Mouse (Mus musculus) kidney, embryonic 14.5 days (tissue): ENCODE data around the gene Tex33. TPM values are rescaled to one million over a fixed set of nuclear protein-coding genes. Genes with fewer than 3 reads are reported as not detected.

Experiments
- ATAC-seq: fragments of 200-750 bp; cut with Nextera tagmentation; 2 replicates; pipeline ENCODE4 v1.8.0; 2017; ENCODE audit warnings: moderate number of reproducible peaks, mild to moderate bottlenecking, moderate TSS enrichment, moderate library complexity; ENCODE audit not compliant: low FRiP score, low TSS enrichment
- H3K27ac ChIP-seq: fragments of 300-500 bp; sonication (generic); 2 replicates; pipeline ENCODE4 v1.5.1; 2014; ENCODE audit warnings: low read depth, mild to moderate bottlenecking, low read length, moderate library complexity, mixed read lengths
- H3K27me3 ChIP-seq: fragments of 300-500 bp; sonication (generic); 2 replicates; pipeline ENCODE4 v1.6.1; 2014; ENCODE audit warnings: mild to moderate bottlenecking, low read length; ENCODE audit not compliant: control insufficient read depth, insufficient read depth
- H3K36me3 ChIP-seq: fragments of 300-500 bp; sonication (generic); 2 replicates; pipeline ENCODE4 v1.6.1; 2014; ENCODE audit warnings: low read length, mixed read lengths; ENCODE audit not compliant: control insufficient read depth, insufficient read depth
- H3K4me1 ChIP-seq: fragments of 300-500 bp; sonication (generic); 2 replicates; pipeline ENCODE4 v1.6.1; 2014; ENCODE audit warnings: low read length, mixed read lengths; ENCODE audit not compliant: control insufficient read depth, insufficient read depth
- H3K4me2 ChIP-seq: fragments of 300-500 bp; sonication (generic); replicated peaks from 2 replicates; pipeline ENCODE4 v1.6.1; 2014; ENCODE audit warnings: low read depth, mild to moderate bottlenecking, low read length
- H3K4me3 ChIP-seq: fragments of 300-500 bp; sonication (generic); 2 replicates; pipeline ENCODE4 v1.5.1; 2014; ENCODE audit warnings: mild to moderate bottlenecking, low read length
- H3K9ac ChIP-seq: fragments of 300-500 bp; sonication (generic); 2 replicates; pipeline ENCODE4 v1.6.1; 2014; ENCODE audit warnings: low read depth, mild to moderate bottlenecking, low read length, moderate library complexity
- H3K9me3 ChIP-seq: fragments of 300-500 bp; sonication (generic); 2 replicates; pipeline ENCODE4 v1.6.1; 2016; ENCODE audit warnings: low read length; ENCODE audit not compliant: control insufficient read depth
- WGBS: fragments of 180-500 bp; shearing (Covaris S2); extraction: QIAGEN DNeasy Blood & Tissue Kit; methylation state at CpG from one replicate; pipeline ENCODE4 v1.1.7; 2014; 5-methylcytosine and 5-hydroxymethylcytosine counted together
- polyA plus RNA-seq: library from polyadenylated mRNA; unstranded; fragments of >200 nt; fragmentation: Nextera tagmentation; extraction: Ambion mirVana; gene quantifications from 2 replicates; pipeline ENCODE4 v1.2.1, GENCODE M21; 2014

The Tex33 gene
- polyA plus RNA-seq, 1 experiment from 2014 or later = not detected

- H3K36me3 ChIP-seq = no peaks in the 10 kb centered on the region
- H3K4me2 ChIP-seq = no peak overlapping the region
- H3K9ac ChIP-seq = no peak overlapping the region
- ATAC-seq = no peak
- no peak overlapping the region for H3K27ac ChIP-seq
- no peak overlapping the region for H3K4me3 ChIP-seq
- no peaks in the 10 kb centered on the region for H3K9me3 ChIP-seq
- 51% methylated on average over 3 of the region's 3 CpGs for WGBS
- peaks cover 6% of the 10 kb centered on the region for H3K27me3 ChIP-seq
- H3K4me1 ChIP-seq = no peaks in the 10 kb centered on the region
These were observed 22.9 kb downstream of the Tex33 start for GRCm38 (mm10) chr15:78372796-78373195.

GRCm38 (mm10) chr15:78369641-78370040 is 26.1 kb downstream of the Tex33 start:
- H3K4me2 ChIP-seq = no peak overlapping the region
- no peaks in the 10 kb centered on the region for H3K4me1 ChIP-seq
- H3K27ac ChIP-seq = no peak overlapping the region
- no peaks in the 10 kb centered on the region for H3K36me3 ChIP-seq
- 83% methylated on average over 1 of the region's 1 CpGs for WGBS
- peaks cover 6% of the 10 kb centered on the region for H3K27me3 ChIP-seq
- ATAC-seq = no peak
- H3K9me3 ChIP-seq = no peaks in the 10 kb centered on the region
- H3K4me3 ChIP-seq = no peak overlapping the region
- H3K9ac ChIP-seq = no peak overlapping the region

GRCm38 (mm10) chr15:78368926-78369346 is 26.8 kb downstream of the Tex33 start:
- H3K9ac ChIP-seq = no peak overlapping the region
- ATAC-seq = no peak; the same call in 1 of the 2 replicates
- H3K9me3 ChIP-seq = no peaks in the 10 kb centered on the region
- H3K27me3 ChIP-seq = peaks cover 6% of the 10 kb centered on the region
- H3K27ac ChIP-seq = no peak overlapping the region
- H3K36me3 ChIP-seq = no peaks in the 10 kb centered on the region
- no peak overlapping the region for H3K4me2 ChIP-seq
- H3K4me1 ChIP-seq = no peaks in the 10 kb centered on the region
- no peak overlapping the region for H3K4me3 ChIP-seq
- WGBS = 11% methylated on average over 8 of the region's 8 CpGs

- Histone ChIP-seq H3K4me2 (no peak overlapping the region), H3K4me1 (no peaks in the 10 kb centered on the region), H3K27me3 (peaks cover 6% of the 10 kb centered on the region), H3K9me3 (no peaks in the 10 kb centered on the region), H3K27ac (no peak overlapping the region), H3K36me3 (no peaks in the 10 kb centered on the region), H3K9ac (no peak overlapping the region), H3K4me3 (no peak overlapping the region)
- WGBS = 75% methylated on average over 3 of the region's 3 CpGs
- no peak for ATAC-seq
These were observed 27.9 kb downstream of the Tex33 start for GRCm38 (mm10) chr15:78367811-78368210.

- no peak overlapping the region for H3K4me2 ChIP-seq
- H3K9me3 ChIP-seq = no peaks in the 10 kb centered on the region
- 69% methylated on average over 8 of the region's 8 CpGs for WGBS
- ATAC-seq = no peak
- H3K9ac ChIP-seq = no peak overlapping the region
- H3K27me3 ChIP-seq = peaks cover 6% of the 10 kb centered on the region
- no peaks in the 10 kb centered on the region for H3K4me1 ChIP-seq
- no peaks in the 10 kb centered on the region for H3K36me3 ChIP-seq
- H3K4me3 ChIP-seq = no peak overlapping the region
- H3K27ac ChIP-seq = no peak overlapping the region
These were observed 28.8 kb downstream of the Tex33 start for GRCm38 (mm10) chr15:78366875-78367274.

GRCm38 (mm10) chr15:78365916-78366315 is 29.8 kb downstream of the Tex33 start:
- no peak overlapping the region for H3K4me2 ChIP-seq
- H3K4me1 ChIP-seq = no peaks in the 10 kb centered on the region
- ATAC-seq = no peak
- 37% methylated on average over 2 of the region's 2 CpGs for WGBS
- H3K27ac ChIP-seq = no peak overlapping the region
- peaks cover 6% of the 10 kb centered on the region for H3K27me3 ChIP-seq
- H3K36me3 ChIP-seq = no peaks in the 10 kb centered on the region
- no peak overlapping the region for H3K4me3 ChIP-seq
- no peaks in the 10 kb centered on the region for H3K9me3 ChIP-seq
- no peak overlapping the region for H3K9ac ChIP-seq

- 77% methylated on average over 5 of the region's 5 CpGs for WGBS
- ATAC-seq = no peak
- Histone ChIP-seq H3K27me3 (no peaks in the 10 kb centered on the region), H3K36me3 (no peaks in the 10 kb centered on the region), H3K9ac (no peak overlapping the region), H3K4me1 (no peaks in the 10 kb centered on the region), H3K9me3 (no peaks in the 10 kb centered on the region), H3K27ac (no peak overlapping the region), H3K4me3 (no peak overlapping the region), H3K4me2 (no peak overlapping the region)
These were observed 40.2 kb downstream of the Tex33 start for GRCm38 (mm10) chr15:78355548-78355947.

GRCm38 (mm10) chr15:78354958-78355357 is 40.8 kb downstream of the Tex33 start:
- no peak for ATAC-seq
- no peak overlapping the region for H3K9ac ChIP-seq
- no peaks in the 10 kb centered on the region for H3K27me3 ChIP-seq
- no peaks in the 10 kb centered on the region for H3K36me3 ChIP-seq
- no peak overlapping the region for H3K4me2 ChIP-seq
- no peak overlapping the region for H3K4me3 ChIP-seq
- H3K27ac ChIP-seq = no peak overlapping the region
- H3K4me1 ChIP-seq = no peaks in the 10 kb centered on the region
- 0% methylated on average over 1 of the region's 1 CpGs for WGBS
- H3K9me3 ChIP-seq = no peaks in the 10 kb centered on the region

GRCm38 (mm10) chr15:78351586-78352165 is 44.0 kb downstream of the Tex33 start:
- no peak for ATAC-seq
- WGBS = 58% methylated on average over 3 of the region's 3 CpGs
- H3K4me2 ChIP-seq = no peak overlapping the region

More at GRCm38 (mm10) chr15:78351586-78352165, 44.0 kb downstream of the Tex33 start:
- no peaks in the 10 kb centered on the region for H3K4me1 ChIP-seq
- H3K27me3 ChIP-seq = no peaks in the 10 kb centered on the region
- H3K9ac ChIP-seq = no peak overlapping the region
- no peaks in the 10 kb centered on the region for H3K9me3 ChIP-seq
- H3K4me3 ChIP-seq = no peak overlapping the region
- H3K27ac ChIP-seq = no peak overlapping the region
- H3K36me3 ChIP-seq = no peaks in the 10 kb centered on the region
